Mouse (Mus musculus) kidney, adult 2 months (tissue): ENCODE results near the gene Ksr2.

ENCODE experiments used
- CTCF ChIP-seq: fragments of 200-500 bp; conservative IDR thresholded peaks from 2 replicates; pipeline ENCODE4 v1.5.1; 2011; ENCODE audit warnings: low read depth, mild to moderate bottlenecking, control low read depth, low read length, moderate library complexity, mixed read lengths; ENCODE audit not compliant: insufficient read depth, insufficient read length
- POLR2A ChIP-seq: fragments of 200-500 bp; IDR thresholded peaks from one replicate; pipeline ENCODE4 v1.6.1; 2011; ENCODE audit warnings: low read depth, low read length, control low read depth

GRCm38 (mm10) chr5:117521156-117521555 lies 107.4 kb downstream of the Ksr2 start:
- TF ChIP-seq POLR2A, result no peak
- TF ChIP-seq CTCF, result no peak
